12 mouse cellular contexts compared by ENCODE assay signal in the genomic region with DNA sequence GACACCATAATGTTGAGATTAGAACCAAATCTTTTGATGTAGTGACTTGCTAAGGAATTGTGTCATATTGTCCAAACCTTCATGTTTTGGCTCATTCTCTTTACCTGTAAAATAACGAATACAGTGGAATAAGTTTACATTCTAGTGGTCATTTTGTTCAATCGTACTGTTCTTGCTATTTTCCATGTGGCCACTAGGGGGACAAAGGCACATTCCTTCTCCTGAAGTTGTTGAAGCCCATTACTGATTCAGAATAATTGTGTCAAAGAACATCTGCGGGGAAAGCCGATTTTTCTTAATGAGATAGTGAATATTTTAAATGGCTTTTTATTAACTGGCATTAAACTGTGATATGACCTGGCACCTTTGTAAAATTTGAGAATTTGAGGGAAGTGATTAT. TPM values are rescaled to one million over a fixed set of nuclear protein-coding genes. Genes with fewer than 3 reads are reported as not detected.
A peak's percentile ranks its signal among the peaks of the same experiment; 100 is the strongest.
DNase-seq lines count a peak whose midpoint lies in the region; ATAC-seq and TF ChIP-seq lines count a peak whose summit lies in the region.
"Had no signal": no experiment of that assay in that cellular context is flagged by ENCODE, and none has a peak within 500 bp of the region (broad histone marks: within the 10 kb centered on the region; RNA-seq: fewer than 3 reads in every experiment).

No protein-coding gene starts in this region.

- peak; percentile 49 to 63 for DNase-seq in cerebellum, postnatal 10 days
- DNase-seq in cerebellum, adult 9-11 months, result no peak
- peak; percentile 24 for DNase-seq in kidney, postnatal 14 days
- peak; percentile 16 for DNase-seq in forelimb bud, embryonic 11.5 days (ENCODE audit: low read depth, low spot score)
- DNase-seq: gastrocnemius, postnatal 10 days; thymus, postnatal 14 days had no signal

- H3K4me2 ChIP-seq in kidney, embryonic 14.5 days (replicated peaks; ENCODE audit: low read depth, low read length), result no peak overlapping the region
- H3K4me2 ChIP-seq in forebrain, embryonic 15.5 days (replicated peaks), result no peak overlapping the region
- H3K4me2 ChIP-seq: limb, embryonic 15.5 days had no signal

- H3K36me3 ChIP-seq in kidney, embryonic 14.5 days (ENCODE audit: control insufficient read depth, insufficient read depth, low read length), result no peaks in the 10 kb centered on the region
- no peaks in the 10 kb centered on the region for H3K36me3 ChIP-seq in ES-Bruce4 (ENCODE audit: control insufficient read depth, insufficient read depth, low read length, poor library complexity, severe bottlenecking)
- no peaks in the 10 kb centered on the region for H3K36me3 ChIP-seq in forebrain, embryonic 15.5 days
- H3K36me3 ChIP-seq: limb, embryonic 15.5 days had no signal

- no peak for TF ChIP-seq EP300 in ES-Bruce4 (IDR thresholded peaks at IDR 0.05; ENCODE audit: insufficient read depth, low read depth, low read length)

- H3K27me3 ChIP-seq in kidney, embryonic 14.5 days (ENCODE audit: control insufficient read depth, insufficient read depth, low read length), result no peaks in the 10 kb centered on the region; the same call in 1 of the 2 replicates
- peaks cover 1% of the 10 kb centered on the region for H3K27me3 ChIP-seq in ES-Bruce4 (ENCODE audit: control insufficient read depth, insufficient read depth, low read length, poor library complexity, severe bottlenecking)
- H3K27me3 ChIP-seq in forebrain, embryonic 15.5 days, result peaks cover 2% of the 10 kb centered on the region; the same call in 1 of the 2 replicates

- H3K9me3 ChIP-seq in kidney, embryonic 14.5 days (ENCODE audit: control insufficient read depth, low read length), result no peaks in the 10 kb centered on the region
- H3K9me3 ChIP-seq in ES-Bruce4 (replicated peaks; ENCODE audit: control insufficient read depth, insufficient read depth, low read length, poor library complexity, severe bottlenecking), result no peaks in the 10 kb centered on the region
- no peaks in the 10 kb centered on the region for H3K9me3 ChIP-seq in forebrain, embryonic 15.5 days
- H3K9me3 ChIP-seq: limb, embryonic 15.5 days had no signal

- no peak overlapping the region for H3K27ac ChIP-seq in kidney, embryonic 14.5 days (ENCODE audit: low read depth, low read length)
- no peak overlapping the region for H3K27ac ChIP-seq in ES-Bruce4 (ENCODE audit: insufficient read depth, low read length)
- no peak overlapping the region for H3K27ac ChIP-seq in forebrain, embryonic 15.5 days (replicated peaks)
- H3K27ac ChIP-seq: limb, embryonic 15.5 days had no signal

- H3K4me3 ChIP-seq in kidney, embryonic 14.5 days (ENCODE audit: low read length), result no peak overlapping the region
- H3K4me3 ChIP-seq in ES-Bruce4 (ENCODE audit: low read depth, low read length), result no peak overlapping the region
- H3K4me3 ChIP-seq in forebrain, embryonic 15.5 days, result no peak overlapping the region
- H3K4me3 ChIP-seq: limb, embryonic 15.5 days had no signal

- H3K4me1 ChIP-seq in kidney, embryonic 14.5 days (ENCODE audit: control insufficient read depth, insufficient read depth, low read length), result no peaks in the 10 kb centered on the region
- H3K4me1 ChIP-seq in ES-Bruce4 (ENCODE audit: control insufficient read depth, insufficient read depth, low read length), result no peaks in the 10 kb centered on the region
- H3K4me1 ChIP-seq in forebrain, embryonic 15.5 days, result peaks cover 10% of the 10 kb centered on the region; the same call in 1 of the 2 replicates
- H3K4me1 ChIP-seq: limb, embryonic 15.5 days had no signal

- WGBS in kidney, embryonic 14.5 days, result 57% methylated on average over 4 of the region's 4 CpGs
- WGBS in forebrain, embryonic 15.5 days, result 31% methylated on average over 4 of the region's 4 CpGs

- no peak overlapping the region for H3K9ac ChIP-seq in kidney, embryonic 14.5 days (ENCODE audit: low read depth, low read length)
- H3K9ac ChIP-seq in ES-Bruce4 (ENCODE audit: low read depth, poor library complexity, severe bottlenecking), result no peak overlapping the region
- no peak overlapping the region for H3K9ac ChIP-seq in forebrain, embryonic 15.5 days (replicated peaks)
- H3K9ac ChIP-seq: limb, embryonic 15.5 days had no signal

- no peak for ATAC-seq in kidney, embryonic 14.5 days (ENCODE audit: low FRiP score, low TSS enrichment)
- ATAC-seq in monocyte, adult 5-6 weeks (replicated peaks; ENCODE audit: insufficient number of reproducible peaks, low FRiP score, low TSS enrichment, poor library complexity, severe bottlenecking), result no peak
- no peak for ATAC-seq in forebrain, embryonic 15.5 days (replicated peaks)
- ATAC-seq: inflammation-experienced regulatory T-cells, adult 6 months had no signal

- TF ChIP-seq CTCF in ES-Bruce4 (IDR thresholded peaks at IDR 0.05; ENCODE audit: low read depth, low read length), result peak; percentile 7

- TF ChIP-seq POLR2A in ES-Bruce4 (IDR thresholded peaks at IDR 0.05; ENCODE audit: insufficient read depth, low read length), result no peak

RNA-seq across cellular contexts. Expression of gene Cdh6, which starts 7.5 kb away (rescaled TPM):
- 18.6 and 26.6 TPM in 2 replicates for polyA plus RNA-seq in kidney, embryonic 14.5 days (2014; fragmentation: Nextera tagmentation; extraction: Ambion mirVana)
- polyA plus RNA-seq in ES-Bruce4 (2011; ENCODE audit: insufficient read depth, insufficient read length, low read depth, missing spikeins), result 0.12 and 0.41 TPM in 2 replicates
- total RNA-seq in monocyte, adult 5-6 weeks (2017), result not detected in 3 replicates
- 9.3 and 10.3 TPM in 2 replicates for polyA plus RNA-seq in forebrain, embryonic 15.5 days (2015; fragmentation: Nextera tagmentation; extraction: Ambion mirVana)
